Mouse (Mus musculus) embryonic stem cell, embryonic (primary cell): ENCODE results near the gene Zfp280c.

Source experiments
- CTCF ChIA-PET, 4 experiments: fragments of 300-600 bp in 2 of 4; fragments of 350-600 bp in 2 of 4; sonication (Branson Sonifier 250); formaldehyde crosslinking; loops; one replicate each; lab custom pipeline; 2022; ENCODE audit warnings: inconsistent platforms in 2 of 4; lab: Charles Lee
- POLR2A ChIA-PET, 4 experiments: fragments of 300-600 bp in 2 of 4; fragments of 350-600 bp in 2 of 4; sonication (Branson Sonifier 250); formaldehyde crosslinking; loops; one replicate each; lab custom pipeline; 2022; ENCODE audit warnings: antibody characterized with exemption in 4 of 4, inconsistent platforms in 1 of 4; lab: Charles Lee

The Zfp280c gene

DNA sequence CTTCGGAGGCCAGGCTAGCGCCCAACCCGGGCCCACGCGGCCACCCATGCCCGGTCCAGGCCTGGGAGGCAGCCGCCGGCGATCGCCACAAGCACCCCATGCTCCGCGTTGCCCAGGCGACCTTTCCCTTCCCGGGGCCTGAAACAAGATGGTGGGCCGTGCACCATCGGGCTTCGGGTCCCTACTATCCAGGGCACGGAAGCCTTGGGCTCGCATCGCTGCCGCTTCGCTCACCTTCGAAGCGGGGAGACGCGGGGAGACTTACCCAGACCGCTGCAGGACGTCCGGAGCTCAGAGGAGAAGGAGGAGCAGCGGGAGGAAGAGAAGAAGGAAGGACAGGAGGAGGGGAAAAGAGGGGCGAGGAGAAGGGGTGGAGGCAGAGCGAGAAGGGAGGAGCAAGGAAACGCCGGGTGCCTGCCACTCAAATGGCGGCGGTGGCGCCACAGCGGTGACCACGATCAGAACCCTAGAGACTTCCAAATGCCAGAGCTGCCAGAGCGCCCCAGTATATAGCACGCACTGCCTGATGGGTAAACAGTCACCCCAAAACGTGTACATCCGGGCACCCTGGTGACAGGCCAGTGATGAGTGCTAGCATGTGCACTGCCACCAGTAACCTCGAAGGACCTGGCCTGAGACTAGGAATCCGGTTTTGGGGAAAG is at the start of gene Zfp280c:
TSS of gene Zfp280c (minus strand) at position 406 of the 662 bp plus-strand sequence.
- ChIA-PET POLR2A (interaction anchor here in 1 of 4 experiments (1.1 to 2.1 kb wide), 2 partner anchors 10 to 29 kb away, joined by 3 to 8 read pairs; partner anchors contain the start of gene Slc25a14), CTCF (interaction anchor here in 1 of 4 experiments (0.7 kb wide), 1 partner anchor 9 kb away, joined by 3 read pairs; no protein-coding TSS in a partner anchor)

DNA sequence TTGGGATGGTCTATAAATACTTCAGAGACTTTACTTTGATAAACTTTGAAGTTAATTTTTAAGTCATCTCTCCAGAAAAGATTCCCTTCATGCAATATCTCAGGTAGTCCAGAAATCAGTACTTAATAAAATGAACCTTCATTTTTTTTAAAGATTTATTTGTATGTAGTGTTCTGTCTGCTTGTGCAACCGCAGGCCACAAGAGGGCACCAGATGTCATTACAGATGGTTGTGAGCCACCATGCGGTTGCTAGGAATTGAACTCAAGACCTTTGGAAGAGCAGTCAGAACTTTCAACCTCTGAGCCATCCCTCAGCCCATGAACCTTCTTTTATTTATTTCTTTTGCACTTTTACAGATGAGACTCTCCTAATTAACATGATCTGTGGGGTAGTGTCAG is 42.7 kb upstream of the Zfp280c start:
- CTCF ChIA-PET: no interaction called here
- POLR2A ChIA-PET: interaction anchor here in 1 of 4 experiments (0.6 kb wide), 1 partner anchor 51 kb away, joined by 3 read pairs; no protein-coding TSS in a partner anchor

DNA sequence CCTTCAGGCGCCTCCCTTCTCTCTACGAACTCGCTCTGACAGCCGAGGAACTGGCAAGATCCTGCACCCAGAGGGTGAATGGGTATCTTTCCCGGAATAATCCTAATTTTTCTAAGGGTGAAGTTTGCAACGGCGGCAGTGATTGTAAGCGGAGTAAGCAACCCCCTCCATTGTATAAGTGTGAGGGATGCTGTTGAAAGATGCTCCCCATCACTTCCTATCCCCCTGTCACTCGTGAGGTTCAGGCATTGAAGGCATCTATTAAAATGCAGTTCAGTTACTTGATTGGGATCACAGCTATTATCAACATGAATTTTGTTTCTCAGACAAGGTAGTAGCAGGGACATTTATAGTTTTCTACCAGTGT is 29.7 kb upstream of the Zfp280c start:
- POLR2A ChIA-PET: interaction anchor here in 2 of 4 experiments (0.7 to 3.0 kb wide), 4 partner anchors 15 to 32 kb away, joined by 3 to 10 read pairs (median 6); partner anchors contain the start of gene Zfp280c (in 1 of the 2)
- CTCF ChIA-PET: no interaction called here

GRCm38 (mm10) chrX:48623379-48624053 is 29.2 kb upstream of the Zfp280c start, which contains the start of gene Slc25a14:
TSS of gene Slc25a14 (plus strand) at chrX:48623413.
- ChIA-PET POLR2A (interaction anchor here in 2 of 4 experiments (1.0 to 3.0 kb wide), 6 partner anchors 13 to 72 kb away, joined by 3 to 10 read pairs (median 6); partner anchors contain the start of gene Zfp280c (in 1 of the 2)), CTCF (no interaction called here)

GRCm38 (mm10) chrX:48623049-48623378 is 28.7 kb upstream of the Zfp280c start:
- POLR2A ChIA-PET: interaction anchor here in 2 of 4 experiments (1.0 to 3.0 kb wide), 7 partner anchors 13 to 73 kb away, joined by 3 to 10 read pairs (median 3); partner anchors contain the start of gene Zfp280c (in 1 of the 2)
- CTCF ChIA-PET: no interaction called here

- CTCF ChIA-PET: no interaction called here
- POLR2A ChIA-PET: no interaction called here
Measured at GRCm38 (mm10) chrX:48604872-48605271, 10.6 kb upstream of the Zfp280c start.

- POLR2A ChIA-PET: interaction anchor here in 1 of 4 experiments (1.4 kb wide), 1 partner anchor 12 kb away, joined by 3 read pairs; no protein-coding TSS in a partner anchor
- CTCF ChIA-PET: no interaction called here
Measured at GRCm38 (mm10) chrX:48596906-48597305, 2.6 kb upstream of the Zfp280c start.

- ChIA-PET CTCF (no interaction called here), POLR2A (interaction anchor here in 3 of 4 experiments (0.6 to 1.5 kb wide), 3 partner anchors 13 to 141 kb away, joined by 3 to 8 read pairs (median 5); no protein-coding TSS in a partner anchor)
Measured at GRCm38 (mm10) chrX:48596053-48596452, 1.7 kb upstream of the Zfp280c start.

GRCm38 (mm10) chrX:48593721-48594098 is 594 bp downstream of the Zfp280c start:
- POLR2A ChIA-PET: interaction anchor here in 1 of 4 experiments (2.1 kb wide), 1 partner anchor 30 kb away, joined by 8 read pairs; the partner anchor contains the start of gene Slc25a14
- CTCF ChIA-PET: interaction anchor here in 1 of 4 experiments (0.7 kb wide), 1 partner anchor 8 kb away, joined by 3 read pairs; no protein-coding TSS in a partner anchor

- ChIA-PET POLR2A (interaction anchor here in 2 of 4 experiments (0.8 to 0.9 kb wide), 2 partner anchors 8 to 10 kb away, joined by 3 read pairs; no protein-coding TSS in a partner anchor), CTCF (no interaction called here)
Measured at GRCm38 (mm10) chrX:48583332-48583731, 11.0 kb downstream of the Zfp280c start.

DNA sequence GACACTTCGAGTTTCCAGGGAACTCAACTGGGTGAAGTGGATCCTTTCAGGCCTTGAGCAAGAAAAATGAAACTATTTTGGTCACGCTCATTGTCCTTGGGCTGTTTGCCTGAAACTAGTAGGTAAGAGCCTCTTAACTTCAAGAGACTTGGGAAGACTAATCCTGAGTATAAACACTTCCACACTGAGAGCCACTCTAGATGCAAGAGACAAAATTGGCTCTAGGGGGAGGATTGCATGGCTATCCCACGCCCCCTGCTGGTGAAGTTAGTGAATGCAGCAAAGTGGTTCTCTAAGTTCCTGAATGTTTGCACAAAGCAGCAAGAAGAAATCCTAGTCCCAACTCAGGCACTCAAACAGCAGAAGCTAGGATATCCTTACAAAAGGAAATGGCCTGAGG is 62.1 kb downstream of the Zfp280c start:
- CTCF ChIA-PET: interaction anchor here in 2 of 4 experiments (0.9 to 1.4 kb wide), 2 partner anchors 13 to 122 kb away, joined by 4 to 5 read pairs; partner anchors contain the start of gene Rab33a (in 1 of the 2)
- POLR2A ChIA-PET: no interaction called here

GRCm38 (mm10) chrX:48526435-48526834 is 67.9 kb downstream of the Zfp280c start:
- CTCF ChIA-PET: interaction anchor here in 1 of 4 experiments (0.6 kb wide), 1 partner anchor 16 kb away, joined by 4 read pairs; no protein-coding TSS in a partner anchor
- POLR2A ChIA-PET: interaction anchor here in 1 of 4 experiments (0.6 kb wide), 1 partner anchor 11 kb away, joined by 4 read pairs; no protein-coding TSS in a partner anchor

DNA sequence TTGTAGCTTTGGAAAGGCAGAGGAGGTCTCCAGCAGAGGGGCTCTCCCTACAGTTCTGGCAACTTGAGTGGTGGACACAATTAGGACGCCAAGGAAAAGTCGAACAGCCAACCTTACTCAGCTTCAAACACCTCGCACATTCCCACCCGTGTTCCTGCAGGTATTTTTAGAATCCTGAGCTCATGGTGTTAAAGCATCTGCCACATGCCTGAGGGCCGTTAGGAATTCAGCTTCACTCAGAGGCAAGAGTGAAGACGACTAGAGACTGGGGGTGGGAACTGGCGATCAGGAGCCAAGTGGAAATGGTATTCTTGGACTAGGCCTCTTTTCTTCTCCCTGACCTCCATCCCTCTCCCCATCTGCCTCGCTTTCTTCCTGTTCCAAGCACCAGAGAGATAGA is 68.4 kb downstream of the Zfp280c start:
- CTCF ChIA-PET: no interaction called here
- POLR2A ChIA-PET: no interaction called here

- ChIA-PET POLR2A (interaction anchor here in 1 of 4 experiments (1.1 kb wide), 1 partner anchor 269 kb away, joined by 3 read pairs; the partner anchor contains the start of gene Utp14a), CTCF (no interaction called here)
Measured at GRCm38 (mm10) chrX:48525332-48525731, 69.0 kb downstream of the Zfp280c start.

DNA sequence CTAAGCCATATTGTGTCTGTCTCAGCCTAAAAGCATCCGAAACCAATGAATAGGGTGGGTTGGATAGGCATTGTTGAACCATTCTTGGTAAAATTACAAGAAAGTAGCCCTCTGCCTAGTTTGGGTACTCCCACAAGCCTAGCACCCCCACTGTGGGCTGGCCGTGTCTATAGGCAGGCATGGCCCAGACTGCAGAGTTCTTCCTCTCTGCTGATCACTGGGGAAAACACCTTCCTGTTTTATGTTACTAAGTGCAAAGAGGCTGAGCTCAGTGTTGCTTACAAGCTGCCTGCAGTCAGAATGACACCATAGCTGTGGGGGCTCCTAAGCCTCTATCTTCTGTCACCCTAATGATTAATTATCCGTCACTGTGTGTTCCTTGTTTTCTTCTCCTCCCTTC is 70.8 kb downstream of the Zfp280c start:
- ChIA-PET CTCF (no interaction called here), POLR2A (no interaction called here)

- ChIA-PET POLR2A (interaction anchor here in 1 of 4 experiments (0.9 kb wide), 1 partner anchor 20 kb away, joined by 3 read pairs; no protein-coding TSS in a partner anchor), CTCF (no interaction called here)
Measured at GRCm38 (mm10) chrX:48521651-48522050, 72.7 kb downstream of the Zfp280c start.

- ChIA-PET CTCF (interaction anchor here in 1 of 4 experiments (1.1 to 1.7 kb wide), 3 partner anchors 12 to 419 kb away, joined by 3 to 5 read pairs (median 3); partner anchors contain the start of gene Elf4), POLR2A (interaction anchor here in 3 of 4 experiments (0.6 to 1.7 kb wide), 6 partner anchors 9 to 535 kb away, joined by 3 to 5 read pairs (median 4); partner anchors contain the start of gene Elf4 (in 1 of the 3))
Measured at GRCm38 (mm10) chrX:48519549-48520085, 74.7 kb downstream of the Zfp280c start.
